Mouse (Mus musculus) yolk sac, embryonic 10.5 days (tissue): ENCODE data around the gene Trim14.
A peak's percentile ranks its signal among the peaks of the same experiment; 100 is the strongest.

Experiments used
- DNase-seq: peaks from one replicate; pipeline ENCODE4 v3.0.0-alpha.2; 2017; ENCODE audit warnings: low spot score

Trim14 gene

GRCm38 (mm10) chr4:46562037-46562436 is 26.1 kb upstream of the Trim14 start:
- DNase-seq: no peak

- no peak for DNase-seq
Observed at GRCm38 (mm10) chr4:46560069-46560705, 24.2 kb upstream of the Trim14 start.

GRCm38 (mm10) chr4:46558672-46559667 is 23.0 kb upstream of the Trim14 start:
- DNase-seq: no peak

- DNase-seq: no peak
Observed at GRCm38 (mm10) chr4:46556933-46557332, 21.0 kb upstream of the Trim14 start.

- DNase-seq: no peak
Observed at GRCm38 (mm10) chr4:46555762-46556161, 19.8 kb upstream of the Trim14 start.

GRCm38 (mm10) chr4:46554295-46555069 is 18.5 kb upstream of the Trim14 start:
- DNase-seq: no peak

GRCm38 (mm10) chr4:46553864-46554263 is 17.9 kb upstream of the Trim14 start:
- DNase-seq: no peak

GRCm38 (mm10) chr4:46550406-46550805 is 14.5 kb upstream of the Trim14 start:
- no peak for DNase-seq

GRCm38 (mm10) chr4:46549979-46550378 is 14.0 kb upstream of the Trim14 start:
- no peak for DNase-seq

GRCm38 (mm10) chr4:46546709-46547108 is 10.8 kb upstream of the Trim14 start:
- DNase-seq: no peak

- DNase-seq: no peak
Observed at GRCm38 (mm10) chr4:46545498-46545897, 9.6 kb upstream of the Trim14 start.

GRCm38 (mm10) chr4:46544313-46544712 is 8.4 kb upstream of the Trim14 start:
- no peak for DNase-seq

- no peak for DNase-seq
Observed at GRCm38 (mm10) chr4:46543366-46544050, 7.6 kb upstream of the Trim14 start.

GRCm38 (mm10) chr4:46541707-46542106 is 5.8 kb upstream of the Trim14 start:
- DNase-seq: no peak

- peak; percentile 48 for DNase-seq
Observed at GRCm38 (mm10) chr4:46539167-46539566, 3.2 kb upstream of the Trim14 start.

- DNase-seq: peak; percentile 67
Observed at GRCm38 (mm10) chr4:46535094-46535830, 679 bp downstream of the Trim14 start.

- peak; percentile 23 for DNase-seq
Observed at GRCm38 (mm10) chr4:46533934-46534720, 1.8 kb downstream of the Trim14 start.

GRCm38 (mm10) chr4:46532926-46533325 is 3.0 kb downstream of the Trim14 start:
- no peak for DNase-seq

- no peak for DNase-seq
Observed at GRCm38 (mm10) chr4:46532511-46532910, 3.4 kb downstream of the Trim14 start.

- peak; percentile 25 for DNase-seq
Observed at GRCm38 (mm10) chr4:46529722-46530121, 6.2 kb downstream of the Trim14 start.
